Mouse (Mus musculus) testis, adult 2 months (tissue): ENCODE results near the gene Prph.

Source experiments
- CTCF ChIP-seq: fragments of 200-500 bp; IDR thresholded peaks from 2 replicates; pipeline ENCODE4 v1.5.1; 2012; ENCODE audit warnings: low read depth, mild to moderate bottlenecking, inconsistent platforms, low read length, moderate library complexity; ENCODE audit not compliant: control insufficient read depth, insufficient read depth, insufficient replicate concordance
- POLR2A ChIP-seq: fragments of 200-500 bp; IDR thresholded peaks from 2 replicates; pipeline ENCODE4 v1.6.1; 2012; ENCODE audit warnings: low read depth, mild to moderate bottlenecking, inconsistent platforms, low read length, moderate library complexity; ENCODE audit not compliant: control insufficient read depth

GRCm38 (mm10) chr15:99094631-99095270 lies 39.8 kb downstream of the Prph start:
- TF ChIP-seq CTCF (no peak), POLR2A (no peak)
